ENCODE assay signal across 9 mouse cellular contexts in the genomic region with DNA sequence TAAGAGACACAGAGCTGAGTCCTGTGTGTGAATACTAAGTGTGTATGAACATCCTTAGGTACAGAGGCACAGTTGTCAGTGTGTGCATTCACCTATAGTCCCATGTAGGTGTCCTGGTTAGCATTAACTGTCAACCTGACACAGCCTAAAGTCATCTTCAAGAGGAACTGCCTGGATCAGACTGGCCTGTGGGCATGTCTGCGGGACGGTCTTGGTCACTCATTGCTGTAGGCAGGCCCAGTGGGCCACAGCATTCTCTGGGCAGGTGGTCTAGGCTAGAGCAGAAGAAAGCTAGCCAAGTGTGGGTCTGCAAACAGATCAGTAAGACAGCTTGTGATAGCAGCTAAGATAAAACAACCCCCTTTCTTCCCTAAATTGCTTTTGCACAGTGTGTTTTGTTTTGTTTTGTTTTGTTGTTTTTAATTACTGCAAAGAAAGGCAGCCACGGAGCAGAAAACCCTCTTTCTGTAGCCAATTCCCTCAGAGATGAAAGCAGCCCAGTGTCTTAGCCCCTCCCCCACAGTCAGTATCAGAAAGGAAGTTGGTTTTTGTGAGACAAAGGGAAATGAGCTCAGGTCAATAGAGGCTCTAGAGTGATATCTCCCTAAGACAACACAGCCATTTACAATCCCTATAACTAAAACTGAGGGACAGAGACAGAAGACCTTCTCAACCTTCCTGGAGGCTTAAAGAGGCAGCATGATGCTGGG.
A peak's percentile ranks its signal among the peaks of the same experiment; 100 is the strongest.
DNase-seq lines count a peak whose midpoint lies in the region; ATAC-seq and TF ChIP-seq lines count a peak whose summit lies in the region.
"Had no signal": no experiment of that assay in that cellular context is flagged by ENCODE, and none has a peak within 500 bp of the region (broad histone marks: within the 10 kb centered on the region; RNA-seq: fewer than 3 reads in every experiment).

No protein-coding gene starts in this region.

- H3K4me3 ChIP-seq in lung, embryonic 14.5 days (ENCODE audit: low read depth, low read length) = no peak overlapping the region
- no peak overlapping the region for H3K4me3 ChIP-seq in lung, postnatal 0 days (ENCODE audit: low read depth, low read length)
- no peak overlapping the region for H3K4me3 ChIP-seq in heart, embryonic 13.5 days
- H3K4me3 ChIP-seq in thymus, adult 2 months (ENCODE audit: control insufficient read depth, insufficient read depth, low read length) = no peak overlapping the region
- H3K4me3 ChIP-seq: kidney, embryonic 15.5 days had no signal

- no peak overlapping the region for H3K9ac ChIP-seq in lung, embryonic 14.5 days
- H3K9ac ChIP-seq in lung, postnatal 0 days (replicated peaks; ENCODE audit: low read depth) = no peak overlapping the region
- H3K9ac ChIP-seq in heart, embryonic 13.5 days = no peak overlapping the region
- H3K9ac ChIP-seq: kidney, embryonic 15.5 days had no signal

- no peak overlapping the region for H3K4me2 ChIP-seq in lung, embryonic 14.5 days
- no peak overlapping the region for H3K4me2 ChIP-seq in lung, postnatal 0 days (replicated peaks; ENCODE audit: low read depth, low read length)
- 0 out of 2 replicates have a peak overlapping the region, but pooled peaks have one; percentile 28 for H3K4me2 ChIP-seq in heart, embryonic 13.5 days
- H3K4me2 ChIP-seq: kidney, embryonic 15.5 days had no signal

- 0 out of 2 replicates have a peak, but pooled peaks have one; percentile 6 for ATAC-seq in cerebellum, adult (ENCODE audit: insufficient number of reproducible peaks, low FRiP score, low TSS enrichment)
- ATAC-seq in lung, embryonic 14.5 days (ENCODE audit: insufficient read depth) = no peak
- ATAC-seq in lung, postnatal 0 days = no peak
- ATAC-seq in heart, embryonic 13.5 days (ENCODE audit: extremely low read depth, insufficient number of reproducible peaks, low FRiP score, low TSS enrichment) = no peak

- H3K9me3 ChIP-seq in lung, embryonic 14.5 days (ENCODE audit: low read depth, low read length) = no peaks in the 10 kb centered on the region
- no peaks in the 10 kb centered on the region for H3K9me3 ChIP-seq in lung, postnatal 0 days (ENCODE audit: low read length)
- peaks cover 8% of the 10 kb centered on the region; the same call in 1 of the 2 replicates for H3K9me3 ChIP-seq in heart, embryonic 13.5 days
- H3K9me3 ChIP-seq: kidney, embryonic 15.5 days had no signal

- no peaks in the 10 kb centered on the region for H3K4me1 ChIP-seq in lung, embryonic 14.5 days (ENCODE audit: insufficient read depth)
- H3K4me1 ChIP-seq in lung, postnatal 0 days (ENCODE audit: insufficient read depth, low read depth, low read length) = no peaks in the 10 kb centered on the region
- H3K4me1 ChIP-seq in heart, embryonic 13.5 days = peaks cover 28% of the 10 kb centered on the region
- peaks cover 21% of the 10 kb centered on the region for H3K4me1 ChIP-seq in thymus, adult 2 months (replicated peaks; ENCODE audit: control insufficient read depth, insufficient read depth, low read length)

- no peak for TF ChIP-seq CTCF in lung, embryonic 14.5 days (IDR thresholded peaks at IDR 0.05; ENCODE audit: low read depth)
- no peak for TF ChIP-seq CTCF in lung, postnatal 0 days (IDR thresholded peaks at IDR 0.05)
- TF ChIP-seq CTCF in thymus, adult 2 months (IDR thresholded peaks at IDR 0.05; ENCODE audit: borderline replicate concordance, control insufficient read depth, extremely low read depth, insufficient read depth, low read length, poor library complexity) = no peak

- no peak for TF ChIP-seq EP300 in lung, postnatal 0 days (IDR thresholded peaks at IDR 0.05)

- no peak overlapping the region for H3K27ac ChIP-seq in lung, embryonic 14.5 days (ENCODE audit: low read depth)
- no peak overlapping the region for H3K27ac ChIP-seq in lung, postnatal 0 days (ENCODE audit: low read length)
- peak overlapping the region; percentile 90 for H3K27ac ChIP-seq in heart, embryonic 13.5 days (replicated peaks)
- H3K27ac ChIP-seq in thymus, adult 2 months (ENCODE audit: control insufficient read depth, insufficient read depth, low read length) = no peak overlapping the region
- H3K27ac ChIP-seq: kidney, embryonic 15.5 days had no signal

- WGBS in lung, embryonic 14.5 days = 59% methylated on average over 3 of the region's 3 CpGs
- 55% methylated on average over 3 of the region's 3 CpGs for whole genome bisulfite sequencing in lung, postnatal 0 days
- whole genome bisulfite sequencing in heart, embryonic 13.5 days = 41% methylated on average over 3 of the region's 3 CpGs
- 49% methylated on average over 3 of the region's 3 CpGs for whole genome bisulfite sequencing in thymus, adult 2 months

- no peak for TF ChIP-seq POLR2A in thymus, adult 2 months (IDR thresholded peaks at IDR 0.05; ENCODE audit: control insufficient read depth, extremely low read depth, insufficient read depth, low read length, poor library complexity)

- DNase-seq in cerebellum, postnatal 10 days = no peak
- DNase-seq in lung, embryonic 14.5 days = peak; percentile 29
- no peak for DNase-seq in lung, postnatal 0 days (ENCODE audit: low spot score)
- DNase-seq in thymus, adult 2 months = peak; percentile 47
- no peak for DNase-seq in adrenal gland, postnatal 36 days
- DNase-seq in urinary bladder, postnatal 36 days (ENCODE audit: low spot score in 2 of 2) = no peak

- H3K36me3 ChIP-seq in lung, embryonic 14.5 days (ENCODE audit: insufficient read depth) = no peaks in the 10 kb centered on the region
- no peaks in the 10 kb centered on the region for H3K36me3 ChIP-seq in lung, postnatal 0 days (ENCODE audit: insufficient read depth, low read length)
- H3K36me3 ChIP-seq in heart, embryonic 13.5 days = no peaks in the 10 kb centered on the region
- H3K36me3 ChIP-seq in thymus, adult 2 months (ENCODE audit: control insufficient read depth, insufficient read depth, low read length) = no peaks in the 10 kb centered on the region
- H3K36me3 ChIP-seq: kidney, embryonic 15.5 days had no signal

- H3K27me3 ChIP-seq in lung, embryonic 14.5 days (ENCODE audit: insufficient read depth, low read length) = no peaks in the 10 kb centered on the region
- H3K27me3 ChIP-seq in lung, postnatal 0 days (replicated peaks; ENCODE audit: insufficient read depth, low read length) = no peaks in the 10 kb centered on the region
- H3K27me3 ChIP-seq in heart, embryonic 13.5 days (replicated peaks) = no peaks in the 10 kb centered on the region
- H3K27me3 ChIP-seq in thymus, adult 2 months (ENCODE audit: control insufficient read depth, insufficient read depth, low read length) = no peaks in the 10 kb centered on the region
- H3K27me3 ChIP-seq: kidney, embryonic 15.5 days had no signal

Comparison
In these comparisons a context has a peak if more than half of its experiments do, and no peak if none do; other contexts are left out.
1. DNase-seq: peak in lung, embryonic 14.5 days (single experiment) and thymus, adult 2 months (single experiment); none in cerebellum, postnatal 10 days (0 of 2), lung, postnatal 0 days (single experiment), adrenal gland, postnatal 36 days (0 of 2) and urinary bladder, postnatal 36 days (0 of 2).